Mouse (Mus musculus) urinary bladder, postnatal 36 days (tissue): Measurements from ENCODE around the gene Lrrc8b.
A peak's percentile ranks its signal among the peaks of the same experiment; 100 is the strongest.

Experiments
- DNase-seq, 2 experiments: peaks; one replicate each; pipeline ENCODE4 v3.0.0; 2022; ENCODE audit warnings: low spot score in 2 of 2, mixed read lengths in 1 of 2

Lrrc8b gene

GRCm38 (mm10) chr5:105483632-105484031, 68.1 kb downstream of the Lrrc8b start:
- DNase-seq = no peak

- no peak for DNase-seq
These were observed 68.7 kb downstream of the Lrrc8b start for GRCm38 (mm10) chr5:105484247-105484646.

- DNase-seq = no peak
These were observed 69.3 kb downstream of the Lrrc8b start for GRCm38 (mm10) chr5:105484891-105485290.

- no peak for DNase-seq
These were observed 74.6 kb downstream of the Lrrc8b start for GRCm38 (mm10) chr5:105490211-105490610.

- no peak for DNase-seq
These were observed 75.8 kb downstream of the Lrrc8b start for GRCm38 (mm10) chr5:105491389-105491788.

- no peak for DNase-seq
These were observed 77.0 kb downstream of the Lrrc8b start for GRCm38 (mm10) chr5:105492367-105493246.

- no peak for DNase-seq
These were observed 77.8 kb downstream of the Lrrc8b start for GRCm38 (mm10) chr5:105493377-105493776.

GRCm38 (mm10) chr5:105494246-105494917, 78.8 kb downstream of the Lrrc8b start:
- DNase-seq = no peak

- DNase-seq = peak; percentile 52 to 74
These were observed 79.6 kb downstream of the Lrrc8b start for GRCm38 (mm10) chr5:105494918-105495901.

GRCm38 (mm10) chr5:105496133-105496532, 80.6 kb downstream of the Lrrc8b start:
- DNase-seq = no peak

GRCm38 (mm10) chr5:105496586-105496985, 81.0 kb downstream of the Lrrc8b start:
- no peak for DNase-seq

- no peak for DNase-seq
These were observed 82.9 kb downstream of the Lrrc8b start for GRCm38 (mm10) chr5:105498429-105499000.

GRCm38 (mm10) chr5:105499396-105499795, 83.8 kb downstream of the Lrrc8b start:
- no peak for DNase-seq

GRCm38 (mm10) chr5:105500132-105501121, 84.9 kb downstream of the Lrrc8b start:
- DNase-seq = no peak

- no peak for DNase-seq
These were observed 85.6 kb downstream of the Lrrc8b start for GRCm38 (mm10) chr5:105501136-105501535.

- no peak for DNase-seq
These were observed 93.2 kb downstream of the Lrrc8b start for GRCm38 (mm10) chr5:105508813-105509212.

- no peak for DNase-seq
These were observed 96.7 kb downstream of the Lrrc8b start for GRCm38 (mm10) chr5:105512297-105512696.

- no peak for DNase-seq
These were observed 100.0 kb downstream of the Lrrc8b start for GRCm38 (mm10) chr5:105515532-105515931.

- DNase-seq = no peak
These were observed 100.7 kb downstream of the Lrrc8b start for GRCm38 (mm10) chr5:105516290-105516689.

GRCm38 (mm10) chr5:105517992-105518625, 102.5 kb downstream of the Lrrc8b start:
- DNase-seq = no peak
